Mouse (Mus musculus): ENCODE data around the gene Fbxw5. TPM values are rescaled to one million over a fixed set of nuclear protein-coding genes. Genes with fewer than 3 reads are reported as not detected.

Fbxw5 gene
- polyA plus RNA-seq, 1 experiment, result 59.2 TPM

DNA sequence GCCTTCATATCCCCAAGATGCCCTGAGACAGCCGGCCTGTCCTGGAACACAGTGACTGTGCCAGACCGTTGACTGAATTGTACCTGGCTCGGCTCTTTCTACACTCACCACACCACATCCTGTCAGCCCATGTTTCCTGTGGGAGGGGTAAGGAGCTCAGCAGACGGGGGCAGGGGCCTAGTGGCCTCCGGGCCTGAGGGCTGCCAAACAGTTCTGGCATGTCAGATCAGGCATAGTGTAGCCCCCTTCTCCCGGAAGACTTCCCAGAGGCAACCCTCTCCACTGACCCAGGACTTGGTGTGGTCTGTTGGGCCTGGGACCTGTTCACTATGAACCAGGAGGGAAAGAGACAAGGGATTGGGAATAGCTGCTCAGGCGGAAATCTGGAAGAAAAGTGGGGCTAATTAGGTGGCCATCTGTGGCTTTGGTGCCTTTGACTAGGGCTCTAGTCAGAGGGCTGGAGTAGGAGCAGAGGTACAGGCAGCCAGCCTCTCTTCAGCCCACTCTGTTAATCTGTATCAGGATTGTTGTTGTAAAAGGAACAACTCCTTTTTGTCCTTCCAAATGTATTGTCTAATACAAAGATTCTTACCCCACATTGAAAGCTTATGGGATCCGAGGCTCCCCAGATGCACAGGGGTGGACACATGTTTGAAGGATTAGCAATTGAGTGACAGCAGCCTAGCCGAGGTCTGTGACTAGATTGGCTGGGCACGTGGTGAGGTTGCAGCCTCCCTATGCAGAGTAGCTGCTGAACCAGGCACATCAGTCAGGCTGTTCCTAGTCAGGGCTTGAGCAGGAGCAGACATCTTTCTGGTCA, 34.5 kb upstream of the Fbxw5 start:
- peak; percentile 85 for DNase-seq
- Histone ChIP-seq H3K4me3 (ENCODE audit: control insufficient read depth, insufficient read depth, low read length) (peak overlapping the region; percentile 43), H3K27me3 (ENCODE audit: control insufficient read depth, insufficient read depth, low read length) (no peaks in the 10 kb centered on the region), H3K27ac (ENCODE audit: control insufficient read depth, insufficient read depth, low read length) (peak overlapping the region; percentile 88), H3K4me1 (replicated peaks; ENCODE audit: control insufficient read depth, insufficient read depth, low read length) (peaks cover 52% of the 10 kb centered on the region), H3K36me3 (ENCODE audit: control insufficient read depth, insufficient read depth, low read length) (no peaks in the 10 kb centered on the region)
- peak; percentile 84 for TF ChIP-seq POLR2A (IDR thresholded peaks at IDR 0.05; ENCODE audit: control insufficient read depth, extremely low read depth, insufficient read depth, low read length, poor library complexity)
- 0 out of 2 replicates have a peak, but pooled peaks have one; percentile 36 for TF ChIP-seq CTCF (IDR thresholded peaks at IDR 0.05; ENCODE audit: borderline replicate concordance, control insufficient read depth, extremely low read depth, insufficient read depth, low read length, poor library complexity)
- WGBS, result 11% methylated on average over 10 of the region's 10 CpGs

DNA sequence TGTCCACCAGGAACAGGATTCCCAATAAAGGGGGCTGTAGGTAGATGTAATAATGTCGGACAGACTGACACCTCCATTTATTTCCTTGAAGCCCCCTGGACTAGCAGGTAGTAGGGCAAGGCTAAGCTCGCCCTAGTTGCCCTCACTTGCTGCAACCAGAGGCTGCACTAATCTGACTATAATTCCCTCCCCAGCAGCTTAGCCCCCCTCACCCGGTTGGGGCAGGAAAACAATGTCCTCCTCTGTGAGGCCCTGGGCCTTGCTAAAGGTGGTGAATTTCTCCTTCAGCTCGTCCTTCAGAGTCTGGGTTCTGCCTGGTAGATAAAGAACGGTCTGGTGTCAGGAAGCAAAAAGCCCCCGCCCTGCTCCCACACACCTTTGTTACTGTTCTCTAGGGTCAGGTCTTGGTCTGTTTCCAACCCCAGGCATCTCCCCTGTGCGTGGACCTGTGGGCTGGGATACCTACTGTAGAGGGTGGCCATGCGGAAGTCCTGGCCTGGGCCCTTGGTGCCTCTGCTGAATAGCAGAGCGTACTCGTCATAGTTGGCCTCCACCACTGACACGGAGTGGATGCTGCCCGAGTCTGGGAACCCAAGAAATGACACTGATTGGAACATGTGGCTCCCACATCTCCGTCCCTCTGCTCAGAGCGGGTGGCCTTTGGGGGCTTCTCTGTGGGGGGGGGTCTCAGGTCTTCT, 32.8 kb upstream of the Fbxw5 start:
- WGBS, result 92% methylated on average over 14 of the region's 14 CpGs
- no peak for DNase-seq
- Histone ChIP-seq H3K36me3 (ENCODE audit: control insufficient read depth, insufficient read depth, low read length) (no peaks in the 10 kb centered on the region), H3K27ac (ENCODE audit: control insufficient read depth, insufficient read depth, low read length) (peak overlapping the region; percentile 5; the same call in 1 of the 2 replicates), H3K27me3 (ENCODE audit: control insufficient read depth, insufficient read depth, low read length) (no peaks in the 10 kb centered on the region), H3K4me3 (ENCODE audit: control insufficient read depth, insufficient read depth, low read length) (no peak overlapping the region), H3K4me1 (replicated peaks; ENCODE audit: control insufficient read depth, insufficient read depth, low read length) (peaks cover 49% of the 10 kb centered on the region)
- no peak for TF ChIP-seq CTCF (IDR thresholded peaks at IDR 0.05; ENCODE audit: borderline replicate concordance, control insufficient read depth, extremely low read depth, insufficient read depth, low read length, poor library complexity)
- TF ChIP-seq POLR2A (IDR thresholded peaks at IDR 0.05; ENCODE audit: control insufficient read depth, extremely low read depth, insufficient read depth, low read length, poor library complexity), result no peak

DNA sequence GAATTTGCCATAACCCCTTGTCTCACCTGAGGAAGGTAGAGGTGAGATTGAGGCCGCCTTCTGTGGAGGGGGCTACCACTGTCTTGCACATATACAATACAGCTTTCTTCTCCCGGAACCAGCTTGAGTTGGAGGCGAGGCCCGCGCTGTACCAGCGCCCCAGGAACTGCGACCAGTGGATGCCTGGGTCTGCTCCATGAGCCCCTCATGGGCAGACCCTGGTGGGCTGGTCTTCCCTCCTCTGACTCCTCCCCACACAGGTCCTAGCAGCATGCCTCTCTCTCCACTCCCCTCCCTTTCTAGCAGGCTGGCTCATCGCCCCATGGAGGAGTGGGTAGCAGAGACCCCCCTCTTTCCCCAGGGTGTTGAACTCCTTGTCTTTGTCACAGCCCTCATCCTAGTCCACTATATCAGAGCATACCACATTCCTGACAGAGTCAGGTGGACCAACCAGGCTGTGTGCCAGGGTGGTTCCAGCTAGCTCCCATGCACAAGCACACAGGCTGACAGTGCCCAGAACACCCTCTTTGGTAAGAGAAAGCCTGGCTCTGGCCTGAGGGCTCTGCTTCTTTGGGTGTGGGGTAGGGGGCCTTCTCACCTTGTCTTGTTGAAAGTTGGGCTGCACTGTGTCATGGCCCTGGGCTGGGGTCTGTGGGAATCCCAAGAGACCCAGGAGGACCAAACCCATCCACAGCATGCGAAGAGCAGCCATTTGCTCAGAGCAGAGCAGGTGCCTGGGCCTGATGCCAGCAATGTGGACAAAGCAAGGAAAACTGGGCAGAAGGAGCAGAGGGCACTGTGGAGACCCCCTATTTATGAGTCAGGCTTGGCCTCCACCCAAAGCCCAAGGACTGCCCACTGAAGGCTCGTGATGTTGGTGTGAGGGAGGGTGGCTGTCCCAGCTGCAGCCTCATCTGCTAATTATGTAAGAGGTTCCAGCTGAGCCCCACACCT, 31.3 kb upstream of the Fbxw5 start:
- peaks cover 38% of the 10 kb centered on the region for H3K4me1 ChIP-seq (replicated peaks; ENCODE audit: control insufficient read depth, insufficient read depth, low read length)
- H3K36me3 ChIP-seq (ENCODE audit: control insufficient read depth, insufficient read depth, low read length), result no peaks in the 10 kb centered on the region
- no peak for DNase-seq
- TF ChIP-seq POLR2A (IDR thresholded peaks at IDR 0.05; ENCODE audit: control insufficient read depth, extremely low read depth, insufficient read depth, low read length, poor library complexity) (no peak), CTCF (IDR thresholded peaks at IDR 0.05; ENCODE audit: borderline replicate concordance, control insufficient read depth, extremely low read depth, insufficient read depth, low read length, poor library complexity) (no peak)
- no peak overlapping the region for H3K27ac ChIP-seq (ENCODE audit: control insufficient read depth, insufficient read depth, low read length)
- no peaks in the 10 kb centered on the region for H3K27me3 ChIP-seq (ENCODE audit: control insufficient read depth, insufficient read depth, low read length)
- 94% methylated on average over 10 of the region's 10 CpGs for WGBS
- no peak overlapping the region for H3K4me3 ChIP-seq (ENCODE audit: control insufficient read depth, insufficient read depth, low read length)

DNA sequence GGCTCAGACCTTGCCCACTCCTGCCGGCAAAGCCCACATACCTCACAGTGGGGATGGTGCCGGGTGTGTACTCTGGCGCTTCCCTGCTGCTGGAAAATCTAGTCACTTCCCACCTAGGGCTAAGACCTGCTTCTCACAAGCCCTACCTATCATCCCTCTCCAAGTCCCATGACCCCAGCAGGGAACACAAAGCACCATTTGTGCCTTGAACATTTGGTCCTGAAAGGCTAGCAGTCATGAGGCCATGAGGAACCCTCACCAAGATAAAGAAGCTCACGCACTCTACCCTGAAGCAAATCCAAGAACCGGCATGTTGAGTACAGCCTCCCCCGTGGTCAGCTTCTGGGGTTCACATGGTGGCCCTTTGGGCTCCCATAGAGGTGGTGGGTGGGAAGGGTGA, 30.6 kb upstream of the Fbxw5 start, which contains the start of gene Ptgds:
TSS of gene Ptgds (minus strand) at position 78 of the 400 bp plus-strand sequence.
- H3K27me3 ChIP-seq (ENCODE audit: control insufficient read depth, insufficient read depth, low read length), result no peaks in the 10 kb centered on the region
- no peak within 1 kb of the TSS for H3K27ac ChIP-seq (ENCODE audit: control insufficient read depth, insufficient read depth, low read length)

DNA sequence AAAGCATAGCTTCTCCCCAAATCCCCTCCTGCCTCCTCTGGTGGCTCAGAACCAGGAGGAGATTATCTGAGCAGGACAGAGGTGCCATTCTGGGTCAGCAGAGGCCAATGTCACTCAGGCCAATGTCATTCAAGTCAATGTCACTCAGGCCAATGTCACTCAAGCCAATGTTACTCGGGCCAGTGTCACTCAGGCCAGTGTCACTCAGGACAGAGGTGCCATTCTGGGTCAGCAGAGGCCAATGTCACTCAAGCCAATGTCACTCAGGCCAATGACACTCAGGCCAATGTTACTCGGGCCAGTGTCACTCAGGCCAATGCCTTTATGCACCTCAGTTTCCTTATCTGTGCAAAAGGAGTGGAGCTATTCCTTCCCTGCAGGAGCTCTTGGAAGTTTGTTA, 28.0 kb upstream of the Fbxw5 start:
- Histone ChIP-seq H3K4me3 (ENCODE audit: control insufficient read depth, insufficient read depth, low read length) (no peak overlapping the region), H3K27me3 (ENCODE audit: control insufficient read depth, insufficient read depth, low read length) (no peaks in the 10 kb centered on the region), H3K36me3 (ENCODE audit: control insufficient read depth, insufficient read depth, low read length) (no peaks in the 10 kb centered on the region), H3K27ac (ENCODE audit: control insufficient read depth, insufficient read depth, low read length) (no peak overlapping the region), H3K4me1 (replicated peaks; ENCODE audit: control insufficient read depth, insufficient read depth, low read length) (peaks cover 7% of the 10 kb centered on the region)
- TF ChIP-seq POLR2A (IDR thresholded peaks at IDR 0.05; ENCODE audit: control insufficient read depth, extremely low read depth, insufficient read depth, low read length, poor library complexity) (no peak), CTCF (IDR thresholded peaks at IDR 0.05; ENCODE audit: borderline replicate concordance, control insufficient read depth, extremely low read depth, insufficient read depth, low read length, poor library complexity) (no peak)
- DNase-seq, result no peak
- WGBS, result 79% methylated on average over 2 of the region's 2 CpGs

More for the DNA sequence above, 30.6 kb upstream of the Fbxw5 start, which contains the start of gene Ptgds:
- TF ChIP-seq POLR2A (IDR thresholded peaks at IDR 0.05; ENCODE audit: control insufficient read depth, extremely low read depth, insufficient read depth, low read length, poor library complexity), result no peak
- no peak for TF ChIP-seq CTCF (IDR thresholded peaks at IDR 0.05; ENCODE audit: borderline replicate concordance, control insufficient read depth, extremely low read depth, insufficient read depth, low read length, poor library complexity)
- no peak within 1 kb of the TSS for H3K4me3 ChIP-seq (ENCODE audit: control insufficient read depth, insufficient read depth, low read length)
- 95% methylated on average over 6 of the region's 6 CpGs for WGBS
- no peak for DNase-seq
- H3K4me1 ChIP-seq (replicated peaks; ENCODE audit: control insufficient read depth, insufficient read depth, low read length), result peaks cover 31% of the 10 kb centered on the region
- no peaks in the 10 kb centered on the region for H3K36me3 ChIP-seq (ENCODE audit: control insufficient read depth, insufficient read depth, low read length)

Measured in thymus, adult 2 months (tissue).